Mouse (Mus musculus) testis, adult 2 months (tissue): ENCODE measurements around the gene Ninl. TPM values are rescaled to one million over a fixed set of nuclear protein-coding genes. Genes with fewer than 3 reads are reported as not detected.

ENCODE experiments used
- H3K27ac ChIP-seq: fragments of 200-500 bp; 2 replicates; pipeline ENCODE4 v1.5.1; 2012; ENCODE audit warnings: low read depth, low read length; ENCODE audit not compliant: control insufficient read depth, insufficient read depth
- H3K27me3 ChIP-seq: fragments of 200-500 bp; 2 replicates; pipeline ENCODE4 v1.6.1; 2012; ENCODE audit warnings: mild to moderate bottlenecking, low read length, moderate library complexity; ENCODE audit not compliant: control insufficient read depth, insufficient read depth
- H3K36me3 ChIP-seq: fragments of 200-500 bp; 2 replicates; pipeline ENCODE4 v1.6.1; 2012; ENCODE audit warnings: mild to moderate bottlenecking, low read length; ENCODE audit not compliant: control insufficient read depth, insufficient read depth
- H3K4me1 ChIP-seq: fragments of 200-500 bp; 2 replicates; pipeline ENCODE4 v1.6.1; 2012; ENCODE audit warnings: low read length; ENCODE audit not compliant: control insufficient read depth, insufficient read depth
- H3K4me3 ChIP-seq: fragments of 200-500 bp; 2 replicates; pipeline ENCODE4 v1.5.1; 2012; ENCODE audit warnings: low read depth, mild to moderate bottlenecking, low read length, moderate library complexity, mixed read lengths; ENCODE audit not compliant: control insufficient read depth
- CTCF ChIP-seq: fragments of 200-500 bp; IDR thresholded peaks from 2 replicates; pipeline ENCODE4 v1.5.1; 2012; ENCODE audit warnings: low read depth, mild to moderate bottlenecking, inconsistent platforms, low read length, moderate library complexity; ENCODE audit not compliant: control insufficient read depth, insufficient read depth, insufficient replicate concordance
- POLR2A ChIP-seq: fragments of 200-500 bp; IDR thresholded peaks from 2 replicates; pipeline ENCODE4 v1.6.1; 2012; ENCODE audit warnings: low read depth, mild to moderate bottlenecking, inconsistent platforms, low read length, moderate library complexity; ENCODE audit not compliant: control insufficient read depth
- polyA plus RNA-seq: library from polyadenylated mRNA; depleted of rRNA; stranded (reverse); fragments of >200 nt; gene quantifications from 2 replicates; pipeline ENCODE4 v1.2.3, GENCODE M21; 2012

The Ninl gene
- polyA plus RNA-seq, 1 experiment: 20.2 TPM

- no peaks in the 10 kb centered on the region for H3K36me3 ChIP-seq
- TF ChIP-seq CTCF (no peak), POLR2A (no peak)
- peaks cover 7% of the 10 kb centered on the region for H3K4me1 ChIP-seq
- H3K27ac ChIP-seq: peak overlapping the region; percentile 82
- H3K4me3 ChIP-seq: peak overlapping the region; percentile 93
- no peaks in the 10 kb centered on the region for H3K27me3 ChIP-seq
These were observed 30.7 kb downstream of the Ninl start for GRCm38 (mm10) chr2:151008517-151008932.

GRCm38 (mm10) chr2:151008006-151008405 is 31.2 kb downstream of the Ninl start:
- Histone ChIP-seq H3K4me1 (peaks cover 7% of the 10 kb centered on the region), H3K4me3 (peak overlapping the region; percentile 93), H3K27me3 (no peaks in the 10 kb centered on the region), H3K36me3 (no peaks in the 10 kb centered on the region), H3K27ac (0 out of 2 replicates have a peak overlapping the region, but pooled peaks have one; percentile 0)
- no peak for TF ChIP-seq CTCF
- TF ChIP-seq POLR2A: no peak

- H3K4me1 ChIP-seq: peaks cover 10% of the 10 kb centered on the region
- no peaks in the 10 kb centered on the region for H3K36me3 ChIP-seq
- H3K4me3 ChIP-seq: peak overlapping the region; percentile 11; the same call in 1 of the 2 replicates
- H3K27ac ChIP-seq: no peak overlapping the region
- no peaks in the 10 kb centered on the region for H3K27me3 ChIP-seq
- no peak for TF ChIP-seq CTCF
- no peak for TF ChIP-seq POLR2A
These were observed 32.8 kb downstream of the Ninl start for GRCm38 (mm10) chr2:151006281-151006945.

GRCm38 (mm10) chr2:151004390-151004789 is 34.8 kb downstream of the Ninl start:
- Histone ChIP-seq H3K4me1 (peaks cover 10% of the 10 kb centered on the region), H3K27ac (no peak overlapping the region; the same call in 1 of the 2 replicates), H3K27me3 (no peaks in the 10 kb centered on the region), H3K4me3 (no peak overlapping the region), H3K36me3 (no peaks in the 10 kb centered on the region)
- TF ChIP-seq CTCF: no peak
- TF ChIP-seq POLR2A: no peak

GRCm38 (mm10) chr2:151003796-151004195 is 35.4 kb downstream of the Ninl start:
- H3K4me3 ChIP-seq: no peak overlapping the region
- no peaks in the 10 kb centered on the region for H3K36me3 ChIP-seq
- TF ChIP-seq CTCF (no peak), POLR2A (no peak)
- peaks cover 10% of the 10 kb centered on the region for H3K4me1 ChIP-seq
- H3K27me3 ChIP-seq: no peaks in the 10 kb centered on the region
- no peak overlapping the region for H3K27ac ChIP-seq

- TF ChIP-seq CTCF (no peak), POLR2A (no peak)
- H3K27ac ChIP-seq: no peak overlapping the region
- H3K4me1 ChIP-seq: peaks cover 8% of the 10 kb centered on the region
- no peaks in the 10 kb centered on the region for H3K36me3 ChIP-seq
- no peaks in the 10 kb centered on the region for H3K27me3 ChIP-seq
- H3K4me3 ChIP-seq: no peak overlapping the region
These were observed 37.5 kb downstream of the Ninl start for GRCm38 (mm10) chr2:151001619-151002175.

GRCm38 (mm10) chr2:151000402-151001178 is 38.6 kb downstream of the Ninl start:
- no peaks in the 10 kb centered on the region for H3K27me3 ChIP-seq
- H3K36me3 ChIP-seq: no peaks in the 10 kb centered on the region
- TF ChIP-seq CTCF (peak; percentile 68; the same call in 1 of the 2 replicates), POLR2A (no peak)
- no peak overlapping the region for H3K27ac ChIP-seq
- H3K4me3 ChIP-seq: no peak overlapping the region
- H3K4me1 ChIP-seq: peaks cover 5% of the 10 kb centered on the region; the same call in 1 of the 2 replicates
